Mouse (Mus musculus) heart, adult 2 months (tissue): ENCODE measurements around the gene Zfp566.

Experiments
- CTCF ChIP-seq: fragments of 200-600 bp; IDR thresholded peaks from 2 replicates; pipeline ENCODE4 v1.8.1; 2022; ENCODE audit warnings: antibody characterized with exemption, mild to moderate bottlenecking, moderate library complexity
- EP300 ChIP-seq: fragments of 200-500 bp; IDR thresholded peaks from 2 replicates; pipeline ENCODE4 v1.6.1; 2011; ENCODE audit warnings: low read depth, low read length, control low read depth; ENCODE audit not compliant: insufficient read depth

DNA sequence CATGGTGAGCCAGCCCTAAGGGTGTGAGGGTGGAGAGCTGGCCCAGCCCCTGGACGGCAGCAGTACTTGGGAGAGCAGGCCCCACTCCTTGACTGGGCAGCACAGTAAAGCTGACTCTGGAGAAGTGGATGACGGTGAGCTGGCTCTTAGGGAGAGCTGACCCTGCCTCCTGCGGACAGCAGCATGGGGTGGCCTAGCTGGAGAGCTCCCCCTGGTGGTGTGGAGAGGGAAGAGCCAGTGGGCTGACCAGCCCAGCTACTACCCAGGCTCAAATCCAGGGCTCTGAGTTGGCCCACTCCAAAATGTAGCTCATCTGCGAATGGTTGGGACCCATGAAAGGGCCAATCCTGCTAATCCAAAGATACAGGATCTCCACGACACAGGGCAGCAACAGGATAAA is 25.7 kb downstream of the Zfp566 start:
- no peak for TF ChIP-seq EP300
- TF ChIP-seq CTCF, result peak; percentile 47
